Mouse (Mus musculus) urinary bladder, postnatal 0 days (tissue): ENCODE measurements around the gene Spg11. TPM values are rescaled to one million over a fixed set of nuclear protein-coding genes. Genes with fewer than 3 reads are reported as not detected.

Experiments
- microRNA-seq: library from miRNA; unstranded; fragments of <30 nt; microRNA quantifications from one replicate; pipeline ENCODE4, GENCODE M21; 2016
- polyA plus RNA-seq: library from polyadenylated mRNA; unstranded; fragments of >200 nt; fragmentation: Nextera tagmentation; extraction: Ambion mirVana; gene quantifications from 2 replicates; pipeline ENCODE4 v1.2.1, GENCODE M21; 2015

Gene Spg11
- 4.4 and 4.7 TPM in 2 replicates for polyA plus RNA-seq

GRCm38 (mm10) chr2:122117961-122118958, at the start of gene Spg11:
Gene Spg11, minus strand, starts transcription at chr2:122118386.

DNA sequence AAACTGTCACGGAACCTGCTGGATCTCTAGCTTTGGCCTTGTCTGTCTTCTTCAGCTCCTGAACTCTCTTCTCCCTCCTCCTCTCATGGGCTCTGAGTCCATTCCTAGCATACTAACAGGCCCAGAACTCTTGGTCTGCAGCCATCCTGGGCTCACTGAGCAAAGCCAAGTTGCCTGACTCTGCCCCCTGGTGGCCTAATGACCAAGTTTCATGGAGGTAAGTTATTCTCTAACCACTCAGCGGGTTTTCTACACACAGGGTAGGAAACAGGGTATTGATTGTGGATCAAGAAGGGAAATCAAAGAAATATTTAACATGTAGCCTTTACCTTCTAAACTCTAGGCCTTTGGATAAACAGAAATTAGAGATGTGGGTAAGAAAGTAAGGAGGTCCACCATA, 42.5 kb upstream of the Spg11 start, which contains the start of gene Trim69:
TSS of gene Trim69 (plus strand) at position 21 of the 400 bp plus-strand sequence.

DNA sequence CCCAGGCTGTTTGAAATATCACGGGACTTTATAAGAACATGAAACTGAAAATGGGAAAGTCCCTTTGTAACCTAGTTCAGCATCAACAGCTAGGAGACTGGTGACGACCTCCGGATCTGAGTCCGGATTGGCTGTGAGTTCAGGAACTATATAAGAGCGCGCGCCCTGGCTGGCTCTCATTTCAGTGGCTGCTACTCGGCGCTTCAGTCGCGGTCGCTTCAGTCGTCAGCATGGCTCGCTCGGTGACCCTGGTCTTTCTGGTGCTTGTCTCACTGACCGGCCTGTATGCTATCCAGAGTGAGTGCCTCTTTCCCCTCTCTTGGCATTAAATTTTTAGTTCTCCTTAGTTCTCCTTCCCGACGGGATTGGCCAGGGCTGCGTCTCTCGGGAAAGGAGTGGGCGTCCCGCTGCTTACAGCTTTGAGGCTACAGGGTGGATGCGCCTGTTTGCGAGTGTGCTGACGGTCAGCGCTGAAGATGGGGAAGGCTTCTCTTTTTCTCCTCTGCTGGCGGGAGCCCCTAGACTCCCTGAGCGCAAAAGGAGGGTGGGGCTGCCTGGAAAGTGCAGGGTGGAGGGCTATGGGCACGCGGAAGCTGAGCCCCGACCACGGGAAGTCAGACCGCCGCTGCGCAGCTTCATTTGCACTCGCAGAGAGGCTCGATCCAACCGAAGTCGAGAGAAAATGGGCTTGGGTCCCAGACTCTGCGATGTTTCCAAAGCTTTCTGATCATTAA, 29.5 kb upstream of the Spg11 start, which contains the start of gene B2m:
TSS of gene B2m (plus strand) at position 179 of the 734 bp plus-strand sequence.

GRCm38 (mm10) chr2:122027862-122028755, 90.1 kb downstream of the Spg11 start, which contains the start of gene Eif3j1:
Gene Eif3j1, plus strand, starts transcription at chr2:122028546.

Small RNA genes lying within 50 kb of the gene (microRNA-seq; reads per million reads assigned to microRNA genes)
- gene Gm47314, result not detected

Other genes starting within 250 kb of the Spg11 start
- gene Ctdspl2, start 162.4 kb downstream of the Spg11 start, polyA plus RNA-seq, result 19.7 and 26.0 TPM in 2 replicates
- gene Mageb3, start 162.3 kb downstream of the Spg11 start, polyA plus RNA-seq, result 0.08 TPM in 1 of 2 replicates, not detected in the other
- 7.7 and 8.7 TPM in 2 replicates for gene Eif3j1, start 89.8 kb downstream of the Spg11 start, polyA plus RNA-seq
- gene B2m, start 29.3 kb upstream of the Spg11 start, polyA plus RNA-seq, result 554 and 584 TPM in 2 replicates
- gene Trim69, start 42.3 kb upstream of the Spg11 start, polyA plus RNA-seq, result 0.07 TPM in 1 of 2 replicates, not detected in the other
- gene Patl2, start 67.8 kb upstream of the Spg11 start, polyA plus RNA-seq, result not detected in 2 replicates
- not detected in 2 replicates for gene Terb2, start 67.9 kb upstream of the Spg11 start, polyA plus RNA-seq
- 18.4 and 18.6 TPM in 2 replicates for gene Sord, start 116.4 kb upstream of the Spg11 start, polyA plus RNA-seq
- gene Duox2, start 180.1 kb upstream of the Spg11 start, polyA plus RNA-seq, result 0.02 and 0.06 TPM in 2 replicates
- not detected in 2 replicates for gene Duoxa2, start 180.5 kb upstream of the Spg11 start, polyA plus RNA-seq
- gene Duoxa1, start 195.3 kb upstream of the Spg11 start, polyA plus RNA-seq, result 5.4 and 7.0 TPM in 2 replicates
- gene Duox1, start 197.3 kb upstream of the Spg11 start, polyA plus RNA-seq, result 1.1 TPM in 2 replicates